ENCODE assay signal across 1 mouse cellular context in the genomic region with DNA sequence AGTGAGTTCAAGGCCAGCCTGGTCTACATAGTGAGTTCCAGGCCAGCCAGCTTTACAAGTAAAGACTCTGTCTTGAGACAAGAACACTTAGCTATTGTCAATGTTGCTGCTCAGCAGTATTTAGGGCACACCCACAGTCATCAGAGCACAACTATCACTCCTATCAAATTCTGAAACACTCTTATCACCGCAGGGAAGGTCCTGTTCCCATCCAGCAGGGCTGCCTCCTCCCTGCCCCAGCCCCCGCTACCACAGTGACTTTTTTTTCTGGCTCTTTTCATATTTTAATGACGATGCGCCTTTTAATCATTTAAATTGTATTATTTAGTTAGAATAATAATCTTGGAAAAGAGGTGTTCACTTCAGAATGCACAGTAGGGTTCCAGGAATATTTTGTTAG.
TF ChIP-seq lines count a peak whose summit lies in the region.

No protein-coding gene starts in this region.

TF ChIP-seq in MEL, 35 proteins besides CTCF, POLR2A, EP300 and RAD21:
- TF ChIP-seq RCOR1 (IDR thresholded peaks at IDR 0.05; ENCODE audit: low read depth, low read length): 0 out of 2 replicates have a peak, but pooled peaks have one; percentile 9
- no peak for TF ChIP-seq E2F4 (IDR thresholded peaks at IDR 0.05; ENCODE audit: borderline replicate concordance, low read depth, low read length)
- TF ChIP-seq TCF12 (IDR thresholded peaks at IDR 0.05; ENCODE audit: low read depth, low read length): no peak
- no peak for TF ChIP-seq JUND (IDR thresholded peaks at IDR 0.05; ENCODE audit: low read depth, low read length)
- TF ChIP-seq MAZ (IDR thresholded peaks at IDR 0.05; ENCODE audit: low read depth, low read length): peak; percentile 65; the same call in 1 of the 2 replicates
- TF ChIP-seq CHD2 (IDR thresholded peaks at IDR 0.05; ENCODE audit: low read length): no peak
- TF ChIP-seq NELFE (IDR thresholded peaks at IDR 0.05; ENCODE audit: low read depth, low read length): no peak
- no peak for TF ChIP-seq SMC3 (IDR thresholded peaks at IDR 0.05; ENCODE audit: low read depth, low read length)
- 0 out of 2 replicates have a peak, but pooled peaks have one; percentile 40 for TF ChIP-seq SIN3A (IDR thresholded peaks at IDR 0.05; ENCODE audit: low read length)
- no peak for TF ChIP-seq TAL1 (IDR thresholded peaks at IDR 0.05; ENCODE audit: low read length)
- TF ChIP-seq ZNF384 (IDR thresholded peaks at IDR 0.05; ENCODE audit: low read depth, low read length): peak; percentile 79
- TF ChIP-seq CHD1 (IDR thresholded peaks at IDR 0.05; ENCODE audit: low read depth, low read length): no peak
- TF ChIP-seq MAFK (IDR thresholded peaks at IDR 0.05; ENCODE audit: borderline replicate concordance, low read depth, low read length): no peak
- peak; percentile 49; the same call in 1 of the 2 replicates for TF ChIP-seq ETS1 (IDR thresholded peaks at IDR 0.05; ENCODE audit: low read depth, low read length)
- peak; percentile 69 for TF ChIP-seq GATA1 (IDR thresholded peaks at IDR 0.05; ENCODE audit: low read depth, low read length)
- no peak for TF ChIP-seq POLR2AphosphoS5 (IDR thresholded peaks at IDR 0.05; ENCODE audit: borderline replicate concordance, low read depth, low read length)
- no peak for TF ChIP-seq TBP (IDR thresholded peaks at IDR 0.05; ENCODE audit: low read depth, low read length)
